18 mouse cellular contexts compared by ENCODE assay signal in the genomic region with DNA sequence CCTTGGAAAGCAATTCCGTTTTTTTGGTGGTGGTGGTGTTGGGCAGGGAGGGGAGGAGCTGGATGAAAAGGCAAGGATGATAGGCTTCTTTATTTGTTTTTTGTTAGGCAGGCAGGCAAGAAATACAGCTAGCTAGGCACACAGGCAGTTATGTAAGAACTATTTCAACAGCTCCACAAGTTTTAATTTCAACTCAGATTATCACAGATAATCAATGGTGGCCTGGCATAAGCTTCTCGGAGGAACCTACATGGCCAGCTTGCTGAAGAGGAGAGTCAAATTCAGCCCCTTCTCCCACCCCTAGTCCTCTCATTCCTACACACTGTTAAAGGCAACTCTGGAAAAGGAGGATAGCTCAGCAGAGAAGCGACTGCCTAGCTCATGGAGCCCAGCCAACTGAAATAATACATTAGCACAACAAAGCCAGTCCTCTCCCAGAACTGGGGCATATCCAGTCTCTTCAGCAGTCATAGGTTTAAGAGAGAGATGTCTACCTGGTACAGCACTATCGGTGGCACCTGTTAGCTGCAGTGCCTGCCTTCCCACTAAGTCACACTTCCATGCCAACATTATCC. TPM values are rescaled to one million over a fixed set of nuclear protein-coding genes. Genes with fewer than 3 reads are reported as not detected.
DNase-seq lines count a peak whose midpoint lies in the region; ATAC-seq and TF ChIP-seq lines count a peak whose summit lies in the region.
"Had no signal": no experiment of that assay in that cellular context is flagged by ENCODE, and none has a peak within 500 bp of the region (broad histone marks: within the 10 kb centered on the region; RNA-seq: fewer than 3 reads in every experiment).

No protein-coding gene starts in this region.

- no peak overlapping the region for H3K4me3 ChIP-seq in kidney, adult 2 months (ENCODE audit: insufficient read depth, low read depth, low read length)
- no peak overlapping the region for H3K4me3 ChIP-seq in liver, adult 2 months (ENCODE audit: insufficient read depth, low read depth, low read length)
- no peak overlapping the region for H3K4me3 ChIP-seq in liver, embryonic 12.5 days
- H3K4me3 ChIP-seq: embryonic facial prominence, embryonic 15.5 days; forebrain, embryonic 10.5 days; heart, embryonic 10.5 days; hindbrain, embryonic 13.5 days; midbrain, embryonic 12.5 days had no signal

- H3K4me1 ChIP-seq in kidney, adult 2 months (ENCODE audit: control insufficient read depth, insufficient read depth, low read length), result peaks cover 43% of the 10 kb centered on the region
- peaks cover 50% of the 10 kb centered on the region for H3K4me1 ChIP-seq in liver, adult 2 months (ENCODE audit: control insufficient read depth, insufficient read depth, low read length)
- peaks cover 24% of the 10 kb centered on the region for H3K4me1 ChIP-seq in liver, embryonic 12.5 days

- no peak for TF ChIP-seq POLR2A in kidney, adult 2 months (IDR thresholded peaks at IDR 0.05; ENCODE audit: low read depth, low read length)
- no peak for TF ChIP-seq POLR2A in liver, adult 2 months (IDR thresholded peaks at IDR 0.05; ENCODE audit: extremely low read depth, insufficient read depth, low read length)

- WGBS in kidney, adult 2 months, result 36% methylated on average over 4 of the region's 4 CpGs
- WGBS in liver, adult 2 months, result 12% methylated on average over 4 of the region's 4 CpGs
- 73% methylated on average over 4 of the region's 4 CpGs for WGBS in liver, embryonic 12.5 days (ENCODE audit: insufficient replicate concordance)

- H3K9me3 ChIP-seq in liver, embryonic 12.5 days (replicated peaks), result no peaks in the 10 kb centered on the region
- H3K9me3 ChIP-seq: embryonic facial prominence, embryonic 15.5 days; forebrain, embryonic 10.5 days; heart, embryonic 10.5 days; hindbrain, embryonic 13.5 days; midbrain, embryonic 12.5 days had no signal

- H3K4me2 ChIP-seq in liver, embryonic 12.5 days, result no peak overlapping the region
- H3K4me2 ChIP-seq: embryonic facial prominence, embryonic 15.5 days; hindbrain, embryonic 13.5 days; midbrain, embryonic 12.5 days had no signal

- no peaks in the 10 kb centered on the region for H3K27me3 ChIP-seq in kidney, adult 2 months (replicated peaks; ENCODE audit: control insufficient read depth, insufficient read depth, low read length)
- no peaks in the 10 kb centered on the region for H3K27me3 ChIP-seq in liver, adult 2 months (ENCODE audit: control insufficient read depth, insufficient read depth, low read length)
- no peaks in the 10 kb centered on the region for H3K27me3 ChIP-seq in liver, embryonic 12.5 days (replicated peaks)
- H3K27me3 ChIP-seq: embryonic facial prominence, embryonic 15.5 days; hindbrain, embryonic 13.5 days; midbrain, embryonic 12.5 days; Patski had no signal

- TF ChIP-seq CTCF in kidney, adult 2 months (conservative IDR thresholded peaks at IDR 0.05; ENCODE audit: insufficient read depth, insufficient read length, low read depth, low read length), result no peak
- no peak for TF ChIP-seq CTCF in liver, adult 2 months (IDR thresholded peaks at IDR 0.05; ENCODE audit: low read depth, low read length)

- H3K79me2 ChIP-seq in liver, adult 2 months (ENCODE audit: control insufficient read depth, insufficient read depth, low read length), result peaks cover 48% of the 10 kb centered on the region; the same call in 1 of the 2 replicates

- no peak for ATAC-seq in liver, embryonic 12.5 days
- ATAC-seq: Patski had no signal

- no peaks in the 10 kb centered on the region for H3K36me3 ChIP-seq in kidney, adult 2 months (ENCODE audit: control insufficient read depth, insufficient read depth, low read length)
- H3K36me3 ChIP-seq in liver, adult 2 months (ENCODE audit: control insufficient read depth, insufficient read depth, low read length), result peaks cover 3% of the 10 kb centered on the region; the same call in 1 of the 2 replicates
- H3K36me3 ChIP-seq in liver, embryonic 12.5 days, result peaks cover 50% of the 10 kb centered on the region
- H3K36me3 ChIP-seq: midbrain, embryonic 12.5 days had no signal

- no peak overlapping the region for H3K9ac ChIP-seq in liver, adult 2 months (ENCODE audit: low read depth, low read length)
- no peak overlapping the region for H3K9ac ChIP-seq in liver, embryonic 12.5 days
- H3K9ac ChIP-seq: embryonic facial prominence, embryonic 15.5 days; hindbrain, embryonic 13.5 days; midbrain, embryonic 12.5 days had no signal

- peak overlapping the region; percentile 3; the same call in 1 of the 2 replicates for H3K27ac ChIP-seq in kidney, adult 2 months (ENCODE audit: insufficient read depth, low read depth, low read length)
- H3K27ac ChIP-seq in liver, adult 2 months (replicated peaks; ENCODE audit: insufficient read depth, low read depth, low read length), result peak overlapping the region; percentile 63
- H3K27ac ChIP-seq in liver, embryonic 12.5 days, result no peak overlapping the region
- H3K27ac ChIP-seq: embryonic facial prominence, embryonic 15.5 days; forebrain, embryonic 10.5 days; heart, embryonic 10.5 days; hindbrain, embryonic 13.5 days; midbrain, embryonic 12.5 days; stomach, postnatal 0 days had no signal

- peak; percentile 51 for DNase-seq in kidney, adult 2 months
- DNase-seq in kidney, adult 11 months, result no peak
- DNase-seq in liver, adult 2 months (ENCODE audit: extremely low read depth, low read depth, low spot score), result peak; percentile 92
- DNase-seq in R1 (ENCODE audit: low read depth, low spot score), result peak; percentile 50
- peak; percentile 50 for DNase-seq in adipocyte (ENCODE audit: low spot score)
- no peak for DNase-seq in embryo, embryonic 10.5 days (ENCODE audit: low spot score)
- DNase-seq: cerebellum, adult 9-11 months; embryo, embryonic 11 days; heart, postnatal 14 days; right cerebral cortex, postnatal 25 days had no signal

RNA-seq across cellular contexts. Expression of a gene that starts 7.5 kb away (rescaled TPM):
- 316 and 386 TPM in 2 replicates for polyA plus RNA-seq in kidney, adult 2 months (2012; rRNA removed)
- total RNA-seq in liver, adult 2 months (2014; rRNA removed), result 69.7 and 80.9 TPM in 2 replicates
- polyA plus RNA-seq in liver, adult 2 months (2012; rRNA removed), result 134 and 145 TPM in 2 replicates
- 134 and 135 TPM in 2 replicates for polyA plus RNA-seq in liver, embryonic 12.5 days (2016; fragmentation: Nextera tagmentation; extraction: Ambion mirVana)

RNA-seq across cellular contexts. Expression of a gene that starts 46.7 kb away (rescaled TPM):
- 161 and 188 TPM in 2 replicates for polyA plus RNA-seq in kidney, adult 2 months (2012; rRNA removed)
- total RNA-seq in liver, adult 2 months (2014; rRNA removed), result 124 and 153 TPM in 2 replicates
- 121 and 149 TPM in 2 replicates for polyA plus RNA-seq in liver, adult 2 months (2012; rRNA removed)
- polyA plus RNA-seq in liver, embryonic 12.5 days (2016; fragmentation: Nextera tagmentation; extraction: Ambion mirVana), result 241 and 253 TPM in 2 replicates

RNA-seq across cellular contexts. Expression of a gene that starts 56.1 kb away (rescaled TPM):
- polyA plus RNA-seq in kidney, adult 2 months (2012; rRNA removed), result 2.3 and 3.2 TPM in 2 replicates
- total RNA-seq in liver, adult 2 months (2014; rRNA removed), result 0.13 TPM in 1 of 2 replicates, not detected in the other
- polyA plus RNA-seq in liver, adult 2 months (2012; rRNA removed), result 0.11 and 0.52 TPM in 2 replicates
- polyA plus RNA-seq in liver, embryonic 12.5 days (2016; fragmentation: Nextera tagmentation; extraction: Ambion mirVana), result 14.1 and 15.3 TPM in 2 replicates

Comparison
In these comparisons a context has a peak if more than half of its experiments do, and no peak if none do; other contexts are left out.
1. DNase-seq: peak in kidney, adult 2 months (single experiment), liver, adult 2 months (single experiment), R1 (single experiment) and adipocyte (single experiment); none in kidney, adult 11 months (single experiment) and embryo, embryonic 10.5 days (single experiment).